Mouse (Mus musculus) erythroblast, adult 5-6 weeks (primary cell): ENCODE results near the gene Sec14l4. TPM values are rescaled to one million over a fixed set of nuclear protein-coding genes. Genes with fewer than 3 reads are reported as not detected.
"Not testable (repeated sequence)": the region's sequence is repeated elsewhere in the genome, so short reads cannot be mapped to it uniquely, and the experiment has no call there.

Experiments
- ATAC-seq: replicated peaks from 2 replicates; pipeline ENCODE4 v1.8.0; 2016; ENCODE audit warnings: moderate number of reproducible peaks, mild to moderate bottlenecking, moderate TSS enrichment, inconsistent platforms; ENCODE audit not compliant: poor library complexity, low FRiP score, severe bottlenecking
- total RNA-seq, 2 experiments: library from RNA; stranded (forward) in 1 of 2; stranded (reverse) in 1 of 2; fragments of 150-400 nt in 1 of 2; fragments of 200-764, 138-1000 nt in 1 of 2; gene quantifications; 2 replicates each; pipeline versions ENCODE4 v1.2.3 to v1.2.4; 2015 to 2017; ENCODE audit warnings: low replicate concordance in 2 of 2

Sec14l4 gene
- total RNA-seq (2015; ENCODE audit: low replicate concordance) (not detected in 2 replicates), total RNA-seq (2017; ENCODE audit: low replicate concordance) (not detected in 2 replicates)

DNA sequence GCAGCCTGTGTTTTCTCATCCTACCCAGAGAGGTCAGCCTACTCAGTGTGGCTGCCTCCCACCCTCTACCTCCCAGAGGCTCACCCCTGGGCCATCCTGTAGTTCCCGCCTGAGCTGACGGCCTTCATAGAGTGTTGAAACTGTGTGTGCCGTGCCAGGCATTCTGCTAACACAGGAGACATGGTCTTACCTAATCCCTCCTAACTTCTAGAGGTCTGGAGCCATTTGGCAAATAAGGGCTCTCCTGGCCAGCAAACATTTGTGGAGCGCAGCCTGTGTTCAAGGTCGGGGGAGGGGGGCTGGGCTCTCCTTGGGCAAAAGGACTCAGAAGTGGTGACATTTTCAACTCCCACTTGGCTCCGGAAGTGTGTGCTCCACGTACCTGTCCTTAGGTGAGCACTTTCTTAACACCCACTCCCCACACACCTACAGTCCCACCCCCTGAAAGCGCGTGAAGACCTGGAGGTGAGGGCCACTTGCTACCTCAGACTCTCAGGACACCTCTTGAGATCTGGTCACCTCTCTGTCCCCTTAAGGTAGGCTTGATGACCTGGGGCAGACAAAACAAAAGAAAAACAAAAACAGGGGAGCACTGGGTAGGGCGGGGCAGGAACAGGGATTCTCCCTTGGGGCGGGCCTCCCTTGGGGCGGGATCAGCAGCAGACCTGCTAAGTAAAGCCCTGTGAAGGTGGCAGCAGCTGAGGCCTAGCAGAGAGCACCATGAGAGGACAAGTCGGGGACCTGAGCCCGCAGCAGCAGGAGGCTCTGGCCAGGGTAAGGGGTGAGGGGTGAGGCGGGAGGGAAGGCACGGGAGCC, at the start of gene Sec14l4:
Sec14l4 (plus strand) TSS at position 337 of the 816 bp plus-strand sequence.
- no peak for ATAC-seq

DNA sequence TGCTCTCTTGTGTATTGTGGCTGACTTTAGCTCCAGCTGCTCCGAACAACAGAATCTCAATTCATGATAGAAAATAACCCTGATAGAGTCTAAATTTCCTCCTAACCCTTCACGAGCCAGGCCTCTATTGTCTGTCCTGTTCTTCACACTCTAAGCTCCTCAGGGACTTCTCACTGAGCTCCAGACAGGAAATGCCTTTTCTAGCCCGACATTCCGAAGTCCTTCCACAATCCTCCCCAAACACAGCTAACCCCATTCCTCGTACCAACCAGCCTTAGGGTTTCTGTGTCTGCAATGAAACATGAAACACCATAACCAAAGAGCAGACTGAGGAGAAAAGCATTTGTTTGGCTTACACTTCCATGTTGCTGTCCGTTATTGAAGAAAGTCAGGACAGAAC, 49.7 kb upstream of the Sec14l4 start:
- ATAC-seq, result no peak

DNA sequence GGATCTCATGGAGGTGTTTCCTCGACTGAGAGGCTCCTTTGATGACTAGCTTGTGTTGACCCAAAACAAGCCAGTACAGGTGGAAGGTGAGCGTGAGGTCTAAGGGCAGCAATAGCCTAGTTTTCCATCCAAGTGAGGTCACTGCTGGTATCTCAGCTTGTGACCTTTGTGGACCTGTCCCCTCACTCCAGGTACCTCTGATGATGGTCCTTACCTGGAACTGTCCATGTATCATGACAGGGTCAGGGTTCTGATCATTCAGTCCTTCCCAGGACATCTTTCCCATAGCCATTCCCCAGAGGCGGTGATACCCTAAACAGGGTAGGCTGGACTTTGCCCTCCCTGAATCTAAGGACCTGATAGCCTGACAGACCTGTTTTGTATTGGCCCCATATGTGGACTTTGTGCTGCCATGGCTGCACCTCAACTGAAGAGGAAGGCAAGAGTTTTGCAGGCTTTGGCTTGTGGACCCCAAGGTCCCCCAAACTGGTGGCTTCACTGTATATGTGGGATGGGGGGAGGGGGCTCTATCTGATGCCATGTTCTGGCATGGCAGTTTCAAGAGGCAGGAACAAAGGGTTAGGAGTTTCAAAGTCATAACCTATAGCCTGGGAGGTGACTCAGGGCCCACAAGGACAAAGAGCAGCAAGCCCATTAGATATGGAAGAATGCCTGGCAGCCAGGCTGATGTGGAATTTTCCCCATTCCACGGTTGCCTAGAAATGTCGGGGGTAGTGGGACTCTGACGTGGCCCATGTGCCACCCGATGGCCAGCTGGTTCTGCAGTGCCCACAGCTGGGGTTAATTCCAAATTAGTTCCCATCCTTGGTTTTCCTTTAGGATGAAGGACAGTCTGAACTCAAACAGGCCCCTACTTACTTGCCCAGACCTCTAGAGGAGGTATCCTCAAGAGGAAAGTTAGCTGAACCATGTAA, 48.7 kb upstream of the Sec14l4 start:
- no peak for ATAC-seq

DNA sequence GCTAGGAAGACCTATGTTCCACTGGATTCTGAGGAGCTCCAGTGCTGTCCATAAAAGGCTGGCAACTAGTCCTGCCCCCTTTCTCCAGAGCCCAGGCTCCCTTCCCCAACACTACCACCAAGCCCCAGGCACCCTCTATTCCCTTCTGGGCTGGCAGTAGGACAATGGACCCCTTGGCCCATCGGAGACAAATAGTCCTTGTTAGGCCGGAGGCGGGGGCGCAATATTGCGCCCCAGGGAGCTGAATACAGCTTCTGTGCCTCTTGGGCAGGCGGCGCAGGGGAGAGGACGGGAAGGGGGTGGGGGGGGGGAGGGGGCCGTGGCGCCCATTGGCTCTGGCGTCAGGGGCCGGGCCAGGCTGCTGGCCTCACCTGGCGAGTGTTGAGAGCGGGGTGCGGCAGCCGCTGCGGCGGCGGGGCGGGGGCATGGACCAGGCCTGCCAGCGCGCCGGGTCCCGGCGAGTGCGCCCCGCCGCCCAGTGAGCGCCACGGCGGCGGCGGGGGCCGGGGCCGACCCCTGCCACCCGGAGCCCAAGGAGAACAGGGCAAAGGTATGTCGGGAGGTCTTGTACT, 47.9 kb upstream of the Sec14l4 start, which contains the start of gene Gal3st1:
Gal3st1 (plus strand) TSS at position 346 of the 572 bp plus-strand sequence.
- ATAC-seq, result no peak

DNA sequence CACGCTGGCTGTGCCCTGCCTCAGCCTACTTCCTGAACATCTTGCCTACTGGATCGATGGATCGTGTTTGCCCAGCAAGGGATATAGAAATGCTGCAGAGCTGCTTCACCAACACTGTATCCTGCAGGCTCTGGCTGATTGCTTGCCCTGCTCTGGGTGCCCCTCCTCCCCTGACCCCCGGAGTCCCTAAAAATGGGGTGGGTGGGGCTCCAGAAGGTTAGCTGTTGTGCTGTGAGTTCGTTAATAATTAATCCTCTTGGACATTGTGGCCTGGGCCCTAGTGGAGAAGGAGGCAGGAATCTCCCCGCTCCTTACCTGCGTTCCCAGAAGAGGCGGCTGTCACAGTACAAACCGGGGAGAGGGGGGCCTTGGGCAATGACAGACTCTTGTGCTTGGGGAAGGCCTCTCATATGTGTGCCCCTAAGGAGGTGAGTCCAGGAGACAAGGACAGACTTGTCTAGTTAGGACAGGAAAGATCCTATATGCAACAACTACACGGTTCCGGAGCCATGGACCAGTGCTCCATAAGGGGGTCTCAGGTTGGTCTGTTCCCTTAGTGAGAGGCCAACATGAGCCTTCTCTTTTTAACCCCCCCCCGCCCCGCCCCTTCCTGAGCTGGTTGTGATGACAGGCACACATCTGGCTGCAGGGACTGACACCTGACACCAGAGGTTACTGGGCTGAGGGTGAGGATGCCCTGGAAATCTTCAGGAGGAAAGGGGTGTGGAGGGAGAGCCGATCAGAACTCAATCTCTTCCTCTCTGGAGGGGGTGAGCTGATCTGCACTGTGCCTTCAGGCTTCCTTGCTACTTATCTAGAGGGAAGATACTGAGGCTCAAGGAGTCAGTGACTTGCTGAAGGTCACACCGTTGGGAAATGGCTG, 47.2 kb upstream of the Sec14l4 start:
- ATAC-seq, result no peak

DNA sequence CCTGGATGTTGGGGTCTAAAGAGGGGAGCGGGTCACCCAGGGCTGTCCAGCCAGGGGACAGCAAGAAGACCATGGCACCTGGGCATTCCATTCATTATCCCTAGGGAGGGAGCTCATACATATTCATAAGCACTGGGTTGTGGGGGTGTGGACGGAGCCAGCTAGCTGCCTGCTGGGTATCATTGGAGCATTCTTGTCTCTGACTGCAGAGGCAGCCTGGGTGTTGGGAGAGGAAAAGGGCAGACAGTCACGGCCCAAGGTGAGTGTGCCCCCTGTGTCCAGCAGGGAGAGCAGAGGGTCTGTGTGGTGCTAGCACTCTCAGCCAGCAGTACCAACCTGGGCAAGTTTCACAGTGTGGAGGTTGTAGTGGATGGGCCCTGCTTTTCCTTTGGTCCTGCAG, 41.5 kb upstream of the Sec14l4 start:
- ATAC-seq, result no peak

DNA sequence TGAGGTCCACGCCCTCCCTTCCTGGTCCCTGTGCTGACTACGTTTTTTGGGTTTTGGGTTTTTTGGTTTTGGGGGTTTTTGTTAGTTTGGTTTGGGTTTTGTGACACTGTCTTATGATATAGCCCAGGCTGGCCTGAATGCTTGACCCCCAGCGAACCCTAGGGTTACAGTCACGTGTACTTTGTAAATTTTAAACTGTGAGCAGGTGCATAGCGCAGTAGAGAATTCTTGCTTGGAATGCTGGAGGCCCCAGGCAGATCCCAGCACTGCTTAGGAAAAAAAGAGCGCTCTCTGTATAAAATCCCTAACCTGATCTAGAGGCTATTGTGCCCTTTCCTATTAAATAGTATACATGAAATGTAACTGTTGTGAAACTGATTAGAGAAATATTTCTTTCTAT, 38.1 kb upstream of the Sec14l4 start:
- no peak for ATAC-seq

DNA sequence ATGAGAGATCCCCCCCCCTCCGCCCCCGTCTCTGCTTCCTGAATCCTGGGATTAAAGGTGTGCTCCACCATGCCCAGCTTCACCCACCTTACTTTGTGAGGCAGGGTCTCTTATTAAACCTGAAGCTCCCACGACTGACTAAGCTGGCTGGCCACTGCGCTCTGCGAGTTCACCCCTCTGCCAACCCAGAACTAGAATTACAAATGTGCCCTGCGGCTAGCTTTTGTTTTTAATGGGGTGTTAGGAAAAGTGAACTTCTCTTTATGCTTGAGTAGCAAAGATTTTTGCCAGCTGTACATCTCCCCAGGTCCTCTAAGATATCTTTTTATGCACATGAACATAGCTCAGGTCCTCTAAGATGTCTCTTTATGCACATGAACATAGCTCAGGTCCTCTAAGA, 37.3 kb upstream of the Sec14l4 start:
- ATAC-seq, result no peak

DNA sequence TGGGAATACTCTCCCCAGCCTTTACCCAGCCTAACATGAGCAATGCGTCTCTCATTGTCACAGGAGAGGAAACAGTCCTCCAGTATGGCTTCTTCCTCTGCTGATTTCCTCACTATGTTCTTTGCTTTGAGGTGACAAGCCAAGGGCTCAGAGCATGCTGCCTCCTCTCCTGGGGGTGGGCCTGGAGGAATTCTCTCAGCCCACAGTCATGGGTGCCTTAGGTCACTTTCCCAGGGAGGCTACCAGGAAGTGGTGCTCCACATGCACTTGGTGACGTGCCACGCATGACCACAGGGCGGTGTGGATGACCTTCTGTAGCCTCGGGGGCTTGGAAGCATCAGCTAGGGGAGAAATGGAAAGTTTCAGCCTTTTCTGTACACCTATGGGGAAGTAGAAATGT, 35.8 kb upstream of the Sec14l4 start:
- ATAC-seq, result no peak

DNA sequence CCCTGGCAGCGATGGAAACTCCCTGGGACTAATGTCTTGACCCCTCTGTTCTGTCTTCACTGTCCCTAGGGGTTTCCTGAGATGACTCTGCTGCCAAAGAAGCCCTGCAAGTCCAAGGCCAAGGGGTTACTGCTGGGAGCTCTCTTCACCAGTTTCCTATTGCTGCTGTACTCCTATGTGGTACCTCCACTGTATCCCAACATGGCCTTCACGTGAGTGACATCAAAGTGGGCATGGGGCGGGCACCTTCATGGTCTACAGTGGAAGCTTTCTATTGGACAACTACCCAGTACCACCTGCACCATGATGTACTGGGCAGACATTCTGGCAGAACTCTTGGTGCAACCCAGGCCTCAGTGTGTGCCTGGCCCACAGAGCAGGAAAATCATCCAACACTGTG, 34.4 kb upstream of the Sec14l4 start:
- no peak for ATAC-seq

DNA sequence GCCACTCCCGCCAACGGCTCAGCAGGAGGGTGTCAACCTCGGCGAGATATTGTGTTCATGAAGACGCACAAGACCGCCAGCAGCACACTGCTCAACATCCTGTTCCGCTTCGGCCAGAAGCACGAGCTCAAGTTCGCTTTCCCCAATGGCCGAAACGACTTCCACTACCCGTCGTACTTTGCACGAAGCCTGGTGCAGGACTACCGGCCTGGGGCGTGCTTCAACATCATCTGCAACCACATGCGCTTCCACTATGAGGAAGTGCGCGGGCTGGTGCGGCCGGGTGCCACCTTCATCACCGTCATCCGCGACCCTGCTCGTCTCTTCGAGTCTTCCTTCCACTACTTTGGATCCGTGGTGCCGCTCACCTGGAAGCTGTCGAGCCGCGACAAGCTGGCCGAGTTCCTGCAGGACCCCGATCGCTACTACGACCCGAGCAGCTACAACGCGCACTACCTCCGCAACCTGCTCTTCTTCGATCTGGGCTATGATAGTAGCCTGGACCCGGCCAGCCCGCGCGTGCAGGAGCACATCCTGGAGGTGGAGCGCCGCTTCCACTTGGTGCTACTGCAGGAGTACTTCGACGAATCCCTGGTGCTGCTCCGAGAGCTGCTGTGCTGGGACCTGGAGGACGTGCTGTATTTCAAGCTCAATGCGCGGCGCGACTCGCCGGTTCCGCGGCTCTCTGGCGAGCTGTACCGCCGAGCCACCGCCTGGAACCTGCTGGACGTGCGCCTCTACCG, 33.1 kb upstream of the Sec14l4 start:
- ATAC-seq, result no peak

DNA sequence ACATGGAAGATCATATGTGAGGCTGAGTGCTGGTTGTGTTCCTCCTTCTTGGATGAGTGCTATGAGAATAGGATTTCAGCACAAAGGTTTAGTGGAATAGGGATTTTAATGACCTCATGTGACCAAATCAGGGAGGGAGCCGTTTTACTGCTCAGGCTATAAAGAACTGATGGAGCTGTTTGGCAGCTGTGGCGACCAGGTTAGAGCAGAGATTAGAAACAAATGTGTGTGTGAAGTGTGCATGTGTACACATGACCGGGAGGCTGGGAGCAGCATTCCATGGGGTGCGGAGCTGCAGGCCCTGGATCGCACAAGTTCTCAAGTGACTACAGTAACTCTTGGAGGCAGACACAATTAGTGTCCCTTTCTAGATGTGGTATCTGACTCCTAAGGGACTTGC, 31.7 kb upstream of the Sec14l4 start:
- ATAC-seq, result no peak

DNA sequence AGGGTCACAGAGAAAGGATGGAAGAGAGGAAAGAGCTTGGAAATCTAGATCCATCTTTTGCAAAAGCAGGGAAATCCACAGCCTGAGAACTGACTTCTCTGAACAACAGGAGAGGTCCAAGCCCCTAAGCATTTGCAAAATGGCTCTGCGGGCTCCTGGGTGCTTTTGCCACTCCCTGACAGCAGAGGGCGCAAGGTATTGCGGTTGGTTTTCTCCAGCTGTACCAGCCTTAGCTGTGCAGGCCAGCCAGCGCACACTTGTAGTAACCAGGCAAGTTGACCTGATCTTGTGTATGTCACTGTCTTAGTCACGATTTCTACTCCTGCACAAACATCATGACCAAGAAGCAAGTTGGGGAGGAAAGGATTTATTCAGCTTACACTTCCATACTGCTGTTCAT, 29.7 kb upstream of the Sec14l4 start:
- peak; percentile 74; the same call in 1 of the 2 replicates for ATAC-seq

DNA sequence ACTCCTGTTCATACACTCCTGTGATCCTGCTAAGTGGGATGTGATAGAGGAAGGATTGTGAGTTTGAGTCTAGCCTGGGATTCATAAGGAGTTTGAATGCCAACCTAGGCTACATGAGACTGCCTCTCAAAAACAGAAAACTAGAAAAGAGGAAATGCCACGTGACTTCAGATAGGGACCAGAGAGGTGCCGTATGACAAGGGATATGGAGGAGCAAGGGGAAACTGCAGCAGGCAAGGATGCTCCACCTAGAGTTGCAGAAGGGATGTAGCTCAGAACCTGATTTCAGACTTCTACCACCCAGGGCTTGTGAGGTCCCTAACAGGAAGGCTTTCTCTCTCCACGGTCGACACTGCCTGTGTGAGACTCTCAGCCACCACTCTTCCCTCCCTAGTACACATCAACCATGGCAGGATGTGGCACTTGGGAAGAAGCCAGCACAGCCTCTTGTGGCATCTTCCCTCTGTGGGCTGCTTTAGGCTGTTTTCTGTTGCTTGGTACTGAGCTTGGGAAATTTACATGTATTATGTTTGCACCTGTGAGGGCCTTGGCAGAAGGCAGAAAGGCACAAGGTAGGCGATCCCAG, 25.9 kb upstream of the Sec14l4 start:
- 0 out of 2 replicates have a peak, but pooled peaks have one; percentile 39 for ATAC-seq

DNA sequence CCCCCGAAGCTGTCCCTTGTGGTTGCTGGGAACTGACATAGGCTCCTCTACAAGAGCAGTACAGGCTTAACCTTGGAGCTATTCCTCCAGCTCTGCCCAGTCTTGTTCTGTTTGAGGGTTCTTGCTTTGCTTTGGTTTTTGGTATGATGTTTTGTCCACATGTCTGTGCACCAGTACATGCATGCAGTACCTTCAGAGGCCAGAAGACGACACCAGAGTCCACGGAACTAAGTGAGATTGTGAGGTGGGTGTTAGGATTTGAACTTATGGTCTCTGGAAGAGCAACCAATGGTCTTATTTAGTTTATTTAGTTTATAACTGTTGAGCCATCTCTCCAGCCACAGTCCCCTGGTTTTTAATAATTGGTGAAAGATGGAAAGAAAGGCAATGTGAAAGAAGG, 24.8 kb upstream of the Sec14l4 start:
- no peak for ATAC-seq

DNA sequence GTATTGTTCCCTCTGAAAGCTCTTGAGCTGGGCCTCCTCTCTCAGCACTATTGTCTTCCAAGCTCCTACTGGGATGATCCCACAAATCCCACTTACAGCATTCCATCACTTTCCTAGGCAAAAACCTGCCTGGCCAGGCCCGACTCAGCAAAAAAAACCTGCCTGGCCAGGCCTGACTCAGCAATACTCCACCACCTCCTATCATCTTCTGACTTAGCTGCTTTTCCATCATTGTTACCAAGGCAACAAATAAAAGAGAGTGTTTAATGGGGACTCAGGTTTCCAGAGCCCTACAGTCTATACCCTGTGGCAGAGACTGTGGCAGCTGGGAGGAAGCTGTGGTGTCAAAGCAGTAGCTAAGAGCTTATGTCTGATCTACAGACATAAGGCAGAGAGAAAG, 18.6 kb upstream of the Sec14l4 start:
- no peak for ATAC-seq

DNA sequence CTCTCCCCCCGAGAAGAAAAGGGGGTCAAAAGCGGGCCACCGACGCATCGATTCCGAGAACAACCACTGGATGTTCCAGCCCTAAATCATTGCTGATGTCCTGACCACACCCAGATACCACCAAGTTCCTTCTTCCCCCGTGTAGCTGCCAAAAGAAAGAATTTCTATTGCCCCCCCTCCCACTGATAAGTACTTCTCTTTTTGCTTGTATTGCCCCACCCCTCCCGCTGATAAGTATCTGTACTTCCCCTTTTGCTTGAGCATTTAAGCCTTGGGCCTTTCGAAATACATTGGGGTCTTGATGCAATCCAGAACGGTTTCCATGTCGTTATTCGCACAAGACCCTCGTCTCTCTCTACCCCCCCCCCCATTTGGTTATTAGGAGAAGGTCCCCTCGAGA, 15.5 kb upstream of the Sec14l4 start:
- ATAC-seq, result not testable (repeated sequence)

DNA sequence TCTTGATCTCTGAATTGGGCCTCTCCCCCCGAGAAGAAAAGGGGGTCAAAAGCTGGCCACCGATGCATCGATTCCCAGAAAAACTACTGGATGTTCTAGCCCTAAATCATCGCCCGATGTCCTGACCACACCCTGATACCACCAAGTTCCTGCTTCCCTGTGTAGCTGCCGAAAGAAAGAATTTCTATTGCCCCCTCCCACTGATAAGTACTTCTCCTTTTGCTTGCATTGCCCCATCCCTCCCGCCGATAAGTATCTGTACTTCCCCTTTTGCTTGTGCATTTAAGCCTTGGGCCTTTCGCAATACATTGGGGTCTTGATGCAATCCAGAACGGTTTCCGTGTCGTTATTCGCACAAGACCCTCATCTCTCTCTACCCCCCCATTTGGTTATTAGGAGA, 9.2 kb upstream of the Sec14l4 start:
- not testable (repeated sequence) for ATAC-seq
